Mouse (Mus musculus): Measurements from ENCODE around the gene Gm10721. TPM values are rescaled to one million over a fixed set of nuclear protein-coding genes. Genes with fewer than 3 reads are reported as not detected.
"Not testable (repeated sequence)": the region's sequence is repeated elsewhere in the genome, so short reads cannot be mapped to it uniquely, and the experiment has no call there.

Gm10721 gene
- polyA plus RNA-seq, 1 experiment = not detected

DNA sequence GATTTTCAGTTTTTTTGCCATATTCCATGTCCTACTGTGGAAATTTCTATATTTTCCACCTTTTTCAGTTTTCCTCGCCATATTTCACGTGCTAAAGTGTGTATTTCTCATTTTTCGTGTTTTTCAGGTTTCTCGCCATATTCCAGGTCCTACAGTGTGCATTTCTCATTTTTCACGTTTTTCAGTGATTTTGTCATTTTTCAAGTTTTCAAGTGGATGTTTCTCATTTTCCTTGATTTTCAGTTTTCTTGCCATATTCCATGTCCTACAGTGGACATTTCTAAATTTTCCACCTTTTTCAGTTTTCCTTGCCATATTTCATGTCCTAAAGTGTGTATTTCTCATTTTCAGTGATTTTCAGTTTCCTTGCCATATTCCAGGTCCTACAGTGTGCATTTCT is 13.2 kb downstream of the Gm10721 start:
- not testable (repeated sequence) for H3K36me3 ChIP-seq (ENCODE audit: control insufficient read depth, insufficient read depth, low read length); DNase-seq; H3K27ac ChIP-seq (ENCODE audit: control insufficient read depth, insufficient read depth, low read length); H3K4me3 ChIP-seq (ENCODE audit: control insufficient read depth, insufficient read depth, low read length); H3K27me3 ChIP-seq (ENCODE audit: control insufficient read depth, insufficient read depth, low read length); H3K4me1 ChIP-seq (replicated peaks; ENCODE audit: control insufficient read depth, insufficient read depth, low read length)
- WGBS = 77% methylated on average over 5 of the region's 5 CpGs

GRCm38 (mm10) chr9:3026741-3027140 is 13.8 kb downstream of the Gm10721 start:
- not testable (repeated sequence) for DNase-seq; H3K27me3 ChIP-seq (ENCODE audit: control insufficient read depth, insufficient read depth, low read length); H3K27ac ChIP-seq (ENCODE audit: control insufficient read depth, insufficient read depth, low read length); H3K4me1 ChIP-seq (replicated peaks; ENCODE audit: control insufficient read depth, insufficient read depth, low read length); H3K4me3 ChIP-seq (ENCODE audit: control insufficient read depth, insufficient read depth, low read length); H3K36me3 ChIP-seq (ENCODE audit: control insufficient read depth, insufficient read depth, low read length)
- WGBS = 69% methylated on average over 9 of the region's 9 CpGs

GRCm38 (mm10) chr9:3027200-3027599 is 14.3 kb downstream of the Gm10721 start:
- H3K27ac ChIP-seq (ENCODE audit: control insufficient read depth, insufficient read depth, low read length); H3K27me3 ChIP-seq (ENCODE audit: control insufficient read depth, insufficient read depth, low read length); H3K4me3 ChIP-seq (ENCODE audit: control insufficient read depth, insufficient read depth, low read length); DNase-seq; H3K4me1 ChIP-seq (replicated peaks; ENCODE audit: control insufficient read depth, insufficient read depth, low read length); H3K36me3 ChIP-seq (ENCODE audit: control insufficient read depth, insufficient read depth, low read length): not testable (repeated sequence)
- 71% methylated on average over 9 of the region's 9 CpGs for WGBS

DNA sequence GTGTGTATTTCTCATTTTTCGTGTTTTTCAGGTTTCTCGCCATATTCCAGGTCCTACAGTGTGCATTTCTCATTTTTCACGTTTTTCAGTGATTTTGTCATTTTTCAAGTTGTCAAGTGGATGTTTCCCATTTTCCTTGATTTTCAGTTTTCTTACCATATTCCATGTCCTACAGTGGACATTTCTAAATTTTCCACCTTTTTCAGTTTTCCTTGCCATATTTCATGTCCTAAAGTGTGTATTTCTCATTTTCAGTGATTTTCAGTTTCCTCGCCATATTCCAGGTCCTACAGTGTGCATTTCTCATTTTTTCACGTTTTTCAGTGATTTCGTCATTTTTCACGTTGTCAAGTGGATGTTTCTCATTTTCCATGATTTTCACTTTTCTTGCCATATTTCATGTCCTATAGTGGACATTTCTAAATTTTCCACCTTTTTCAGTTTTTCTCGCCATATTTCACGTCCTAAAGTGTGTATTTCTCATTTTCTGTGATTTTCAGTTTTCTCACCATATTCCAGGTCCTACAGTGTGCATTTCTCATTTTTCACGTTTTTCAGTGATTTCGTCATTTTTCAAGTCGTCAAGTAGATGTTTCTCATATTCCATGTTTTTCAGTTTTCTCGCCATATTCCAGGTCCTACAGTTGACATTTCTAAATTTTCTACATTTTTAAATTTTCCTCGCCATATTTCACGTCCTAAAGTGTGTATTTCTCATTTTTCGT is 16.5 kb downstream of the Gm10721 start:
- WGBS = 68% methylated on average over 13 of the region's 16 CpGs
- H3K27ac ChIP-seq (ENCODE audit: control insufficient read depth, insufficient read depth, low read length); H3K4me3 ChIP-seq (ENCODE audit: control insufficient read depth, insufficient read depth, low read length); H3K36me3 ChIP-seq (ENCODE audit: control insufficient read depth, insufficient read depth, low read length); H3K27me3 ChIP-seq (ENCODE audit: control insufficient read depth, insufficient read depth, low read length); H3K4me1 ChIP-seq (replicated peaks; ENCODE audit: control insufficient read depth, insufficient read depth, low read length): not testable (repeated sequence)
- DNase-seq = peak; percentile 22

- not testable (repeated sequence) for H3K4me1 ChIP-seq (replicated peaks; ENCODE audit: control insufficient read depth, insufficient read depth, low read length); DNase-seq; H3K27me3 ChIP-seq (ENCODE audit: control insufficient read depth, insufficient read depth, low read length); H3K4me3 ChIP-seq (ENCODE audit: control insufficient read depth, insufficient read depth, low read length); H3K36me3 ChIP-seq (ENCODE audit: control insufficient read depth, insufficient read depth, low read length); H3K27ac ChIP-seq (ENCODE audit: control insufficient read depth, insufficient read depth, low read length)
- 71% methylated on average over 2 of the region's 10 CpGs for WGBS
Measured at GRCm38 (mm10) chr9:3030677-3031318, 17.9 kb downstream of the Gm10721 start.

DNA sequence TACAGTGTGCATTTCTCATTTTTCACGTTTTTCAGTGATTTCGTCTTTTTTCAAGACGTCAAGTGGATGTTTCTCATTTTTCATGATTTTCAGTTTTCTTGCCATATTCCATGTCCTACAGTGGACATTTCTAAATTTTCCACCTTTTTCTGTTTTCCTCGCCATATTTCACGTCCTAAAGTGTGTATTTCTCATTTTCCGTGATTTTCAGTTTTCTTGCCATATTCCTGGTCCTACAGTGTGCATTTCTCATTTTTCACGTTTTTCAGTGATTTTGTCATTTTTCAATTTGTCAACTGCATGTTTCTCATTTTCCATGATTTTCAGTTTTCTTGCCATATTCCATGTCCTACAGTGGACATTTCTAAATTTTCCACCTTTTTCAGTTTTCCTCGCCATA is 21.4 kb downstream of the Gm10721 start, which contains the start of gene Gm17535:
Gm17535 (plus strand) TSS at position 301 of the 400 bp plus-strand sequence.
- 53% methylated on average over 1 of the region's 8 CpGs for WGBS

GRCm38 (mm10) chr9:3036577-3036976 is 23.6 kb downstream of the Gm10721 start, which contains the start of gene Gm10715:
Gm10715 (plus strand) TSS chr9:3036877.
- WGBS = 83% methylated on average over 8 of the region's 8 CpGs
- DNase-seq; H3K4me3 ChIP-seq (ENCODE audit: control insufficient read depth, insufficient read depth, low read length); H3K27ac ChIP-seq (ENCODE audit: control insufficient read depth, insufficient read depth, low read length); H3K4me1 ChIP-seq (replicated peaks; ENCODE audit: control insufficient read depth, insufficient read depth, low read length); H3K27me3 ChIP-seq (ENCODE audit: control insufficient read depth, insufficient read depth, low read length); H3K36me3 ChIP-seq (ENCODE audit: control insufficient read depth, insufficient read depth, low read length): not testable (repeated sequence)

More for the DNA sequence above, 21.4 kb downstream of the Gm10721 start, which contains the start of gene Gm17535:
- not testable (repeated sequence) for H3K27ac ChIP-seq (ENCODE audit: control insufficient read depth, insufficient read depth, low read length); H3K27me3 ChIP-seq (ENCODE audit: control insufficient read depth, insufficient read depth, low read length); DNase-seq; H3K36me3 ChIP-seq (ENCODE audit: control insufficient read depth, insufficient read depth, low read length); H3K4me1 ChIP-seq (replicated peaks; ENCODE audit: control insufficient read depth, insufficient read depth, low read length); H3K4me3 ChIP-seq (ENCODE audit: control insufficient read depth, insufficient read depth, low read length)

- H3K4me3 ChIP-seq (ENCODE audit: control insufficient read depth, insufficient read depth, low read length); H3K27me3 ChIP-seq (ENCODE audit: control insufficient read depth, insufficient read depth, low read length); DNase-seq; H3K4me1 ChIP-seq (replicated peaks; ENCODE audit: control insufficient read depth, insufficient read depth, low read length); H3K27ac ChIP-seq (ENCODE audit: control insufficient read depth, insufficient read depth, low read length); H3K36me3 ChIP-seq (ENCODE audit: control insufficient read depth, insufficient read depth, low read length): not testable (repeated sequence)
- 76% methylated on average over 4 of the region's 4 CpGs for WGBS
Measured at GRCm38 (mm10) chr9:3038161-3038560, 25.2 kb downstream of the Gm10721 start.

Other genes with a start within 250 kb of the Gm10721 start
- not detected in 2 replicates for gene Gm10722, start 12.2 kb upstream of the Gm10721 start, polyA plus RNA-seq (2012; rRNA removed)
- not detected in 2 replicates for gene Gm11168, start 9.8 kb upstream of the Gm10721 start, polyA plus RNA-seq (2012; rRNA removed)
- not detected in 2 replicates for gene Gm10720, start 2.5 kb downstream of the Gm10721 start, polyA plus RNA-seq (2012; rRNA removed)
- gene Gm10719, start 4.3 kb downstream of the Gm10721 start, polyA plus RNA-seq (2012; rRNA removed) = not detected in 2 replicates
- gene Gm10718, start 10.4 kb downstream of the Gm10721 start, polyA plus RNA-seq (2012; rRNA removed) = 0.18 TPM in 1 of 2 replicates, not detected in the other
- not detected in 2 replicates for gene Gm10717, start 12.3 kb downstream of the Gm10721 start, polyA plus RNA-seq (2012; rRNA removed)
- not detected in 2 replicates for gene Gm17535, start 21.5 kb downstream of the Gm10721 start, polyA plus RNA-seq (2012; rRNA removed)
- not detected in 2 replicates for gene Gm10715, start 23.7 kb downstream of the Gm10721 start, polyA plus RNA-seq (2012; rRNA removed)